Mouse (Mus musculus) hindbrain, embryonic 16.5 days (tissue): ENCODE results near the gene Trio. TPM values are rescaled to one million over a fixed set of nuclear protein-coding genes. Genes with fewer than 3 reads are reported as not detected.

Experiments
- ATAC-seq: fragments of 200-750 bp; cut with Nextera tagmentation; 2 replicates; pipeline ENCODE4 v1.8.0; 2017; ENCODE audit warnings: moderate TSS enrichment, moderate library complexity
- H3K27ac ChIP-seq: fragments of 300-500 bp; sonication (generic); 2 replicates; pipeline ENCODE4 v1.5.1; 2014; ENCODE audit warnings: low read depth, mild to moderate bottlenecking, control low read depth, low read length, moderate library complexity
- H3K27me3 ChIP-seq: fragments of 300-500 bp; sonication (generic); replicated peaks from 2 replicates; pipeline ENCODE4 v1.6.1; 2014; ENCODE audit warnings: low read length; ENCODE audit not compliant: control insufficient read depth, insufficient read depth
- H3K36me3 ChIP-seq: fragments of 300-500 bp; sonication (generic); 2 replicates; pipeline ENCODE4 v1.6.1; 2014; ENCODE audit warnings: mild to moderate bottlenecking, low read length, moderate library complexity, mixed read lengths; ENCODE audit not compliant: control insufficient read depth, insufficient read depth
- H3K4me1 ChIP-seq: fragments of 300-500 bp; sonication (generic); 2 replicates; pipeline ENCODE4 v1.6.1; 2014; ENCODE audit warnings: low read depth, low read length; ENCODE audit not compliant: control insufficient read depth, insufficient read depth
- H3K4me2 ChIP-seq: fragments of 300-500 bp; sonication (generic); 2 replicates; pipeline ENCODE4 v1.6.1; 2014; ENCODE audit warnings: mild to moderate bottlenecking, low read length, control low read depth, moderate library complexity
- H3K4me3 ChIP-seq: fragments of 300-500 bp; sonication (generic); 2 replicates; pipeline ENCODE4 v1.5.1; 2014; ENCODE audit warnings: mild to moderate bottlenecking, low read length, control low read depth, moderate library complexity
- H3K9ac ChIP-seq: fragments of 300-500 bp; sonication (generic); 2 replicates; pipeline ENCODE4 v1.6.1; 2014; ENCODE audit warnings: low read depth, mild to moderate bottlenecking, control low read depth, low read length, moderate library complexity
- H3K9me3 ChIP-seq: fragments of 300-500 bp; sonication (generic); 2 replicates; pipeline ENCODE4 v1.6.1; 2014; ENCODE audit warnings: mild to moderate bottlenecking, low read length, moderate library complexity; ENCODE audit not compliant: control insufficient read depth
- WGBS: fragments of 180-500 bp; shearing (Covaris S2); extraction: QIAGEN DNeasy Blood & Tissue Kit; methylation state at CpG from one replicate; pipeline ENCODE4 v1.1.7; 2014; 5-methylcytosine and 5-hydroxymethylcytosine counted together
- polyA plus RNA-seq: library from polyadenylated mRNA; unstranded; fragments of >200 nt; fragmentation: Nextera tagmentation; extraction: Ambion mirVana; gene quantifications from 2 replicates; pipeline ENCODE4 v1.2.1, GENCODE M21; 2015

The Trio gene
- polyA plus RNA-seq, 1 experiment from 2014 or later: 31.1 TPM

- no peak overlapping the region for H3K4me2 ChIP-seq
- no peak for ATAC-seq
- no peak overlapping the region for H3K4me3 ChIP-seq
- H3K9ac ChIP-seq: no peak overlapping the region
- 65% methylated on average over 6 of the region's 6 CpGs for WGBS
- no peaks in the 10 kb centered on the region; the same call in 1 of the 2 replicates for H3K4me1 ChIP-seq
- no peak overlapping the region for H3K27ac ChIP-seq
- H3K9me3 ChIP-seq: no peaks in the 10 kb centered on the region
- peaks cover 20% of the 10 kb centered on the region for H3K36me3 ChIP-seq
- no peaks in the 10 kb centered on the region for H3K27me3 ChIP-seq
Observed at GRCm38 (mm10) chr15:27758680-27759079, 267.0 kb downstream of the Trio start.

GRCm38 (mm10) chr15:27756426-27756825, 269.2 kb downstream of the Trio start:
- ATAC-seq: no peak
- H3K36me3 ChIP-seq: peaks cover 31% of the 10 kb centered on the region
- H3K4me2 ChIP-seq: no peak overlapping the region
- H3K9me3 ChIP-seq: no peaks in the 10 kb centered on the region
- H3K4me1 ChIP-seq: peaks cover 2% of the 10 kb centered on the region; the same call in 1 of the 2 replicates
- H3K27ac ChIP-seq: no peak overlapping the region
- H3K27me3 ChIP-seq: no peaks in the 10 kb centered on the region
- WGBS: 93% methylated on average over 11 of the region's 11 CpGs
- H3K9ac ChIP-seq: no peak overlapping the region
- H3K4me3 ChIP-seq: no peak overlapping the region

- Histone ChIP-seq H3K9me3 (no peaks in the 10 kb centered on the region), H3K36me3 (peaks cover 36% of the 10 kb centered on the region)
Observed at GRCm38 (mm10) chr15:27754571-27755260, 270.9 kb downstream of the Trio start.

GRCm38 (mm10) chr15:27753923-27754322, 271.7 kb downstream of the Trio start:
- H3K36me3 ChIP-seq: peaks cover 44% of the 10 kb centered on the region
- H3K27ac ChIP-seq: 0 out of 2 replicates have a peak overlapping the region, but pooled peaks have one; percentile 12
- no peak for ATAC-seq
- peaks cover 2% of the 10 kb centered on the region; the same call in 1 of the 2 replicates for H3K4me1 ChIP-seq
- WGBS: 73% methylated on average over 5 of the region's 5 CpGs
- no peak overlapping the region for H3K4me2 ChIP-seq
- no peak overlapping the region for H3K9ac ChIP-seq
- H3K27me3 ChIP-seq: no peaks in the 10 kb centered on the region
- no peaks in the 10 kb centered on the region for H3K9me3 ChIP-seq
- H3K4me3 ChIP-seq: no peak overlapping the region

More at GRCm38 (mm10) chr15:27754571-27755260, 270.9 kb downstream of the Trio start:
- Histone ChIP-seq H3K9ac (no peak overlapping the region), H3K4me2 (no peak overlapping the region), H3K27me3 (no peaks in the 10 kb centered on the region), H3K27ac (no peak overlapping the region), H3K4me3 (no peak overlapping the region), H3K4me1 (peaks cover 2% of the 10 kb centered on the region; the same call in 1 of the 2 replicates)
- WGBS: 81% methylated on average over 7 of the region's 7 CpGs
- ATAC-seq: no peak

GRCm38 (mm10) chr15:27752677-27753342, 272.8 kb downstream of the Trio start:
- no peaks in the 10 kb centered on the region for H3K27me3 ChIP-seq
- no peaks in the 10 kb centered on the region for H3K9me3 ChIP-seq
- 60% methylated on average over 7 of the region's 7 CpGs for WGBS
- peaks cover 2% of the 10 kb centered on the region; the same call in 1 of the 2 replicates for H3K4me1 ChIP-seq
- H3K9ac ChIP-seq: no peak overlapping the region
- H3K4me3 ChIP-seq: no peak overlapping the region
- ATAC-seq: no peak
- H3K4me2 ChIP-seq: no peak overlapping the region
- 0 out of 2 replicates have a peak overlapping the region, but pooled peaks have one; percentile 31 for H3K27ac ChIP-seq
- peaks cover 55% of the 10 kb centered on the region for H3K36me3 ChIP-seq

- peaks cover 59% of the 10 kb centered on the region for H3K36me3 ChIP-seq
- peak; percentile 52 for ATAC-seq
- H3K4me2 ChIP-seq: no peak overlapping the region
- H3K27ac ChIP-seq: no peak overlapping the region
- no peaks in the 10 kb centered on the region for H3K27me3 ChIP-seq
- 75% methylated on average over 12 of the region's 12 CpGs for WGBS
- no peak overlapping the region for H3K4me3 ChIP-seq
- no peak overlapping the region for H3K9ac ChIP-seq
- peaks cover 2% of the 10 kb centered on the region; the same call in 1 of the 2 replicates for H3K4me1 ChIP-seq
- no peaks in the 10 kb centered on the region for H3K9me3 ChIP-seq
Observed at GRCm38 (mm10) chr15:27751612-27752405, 273.8 kb downstream of the Trio start.

- WGBS: 91% methylated on average over 8 of the region's 8 CpGs
- no peak overlapping the region for H3K9ac ChIP-seq
- H3K4me3 ChIP-seq: no peak overlapping the region
- H3K4me1 ChIP-seq: peaks cover 2% of the 10 kb centered on the region; the same call in 1 of the 2 replicates
- no peak overlapping the region for H3K27ac ChIP-seq
- H3K36me3 ChIP-seq: peaks cover 60% of the 10 kb centered on the region
- no peaks in the 10 kb centered on the region for H3K9me3 ChIP-seq
- no peak for ATAC-seq
- H3K4me2 ChIP-seq: no peak overlapping the region
- H3K27me3 ChIP-seq: no peaks in the 10 kb centered on the region
Observed at GRCm38 (mm10) chr15:27748739-27749138, 276.9 kb downstream of the Trio start.

GRCm38 (mm10) chr15:27747512-27747911, 278.1 kb downstream of the Trio start:
- Histone ChIP-seq H3K4me3 (no peak overlapping the region), H3K27ac (no peak overlapping the region), H3K36me3 (peaks cover 62% of the 10 kb centered on the region), H3K9me3 (no peaks in the 10 kb centered on the region), H3K4me1 (no peaks in the 10 kb centered on the region), H3K4me2 (no peak overlapping the region), H3K27me3 (no peaks in the 10 kb centered on the region), H3K9ac (no peak overlapping the region)
- ATAC-seq: no peak
- WGBS: 86% methylated on average over 18 of the region's 18 CpGs

GRCm38 (mm10) chr15:27744995-27745394, 280.7 kb downstream of the Trio start:
- no peak for ATAC-seq
- H3K27ac ChIP-seq: no peak overlapping the region
- H3K9ac ChIP-seq: no peak overlapping the region
- H3K4me3 ChIP-seq: no peak overlapping the region
- H3K36me3 ChIP-seq: peaks cover 58% of the 10 kb centered on the region
- 93% methylated on average over 5 of the region's 5 CpGs for WGBS
- H3K9me3 ChIP-seq: no peaks in the 10 kb centered on the region
- H3K27me3 ChIP-seq: no peaks in the 10 kb centered on the region
- no peak overlapping the region for H3K4me2 ChIP-seq
- no peaks in the 10 kb centered on the region for H3K4me1 ChIP-seq
